Mouse (Mus musculus) small intestine, adult 2 months (tissue): ENCODE results near the gene Tmem245.

Experiments used
- CTCF ChIP-seq: fragments of 200-500 bp; IDR thresholded peaks from 2 replicates; pipeline ENCODE4 v1.5.1; 2012; ENCODE audit warnings: low read depth, mild to moderate bottlenecking, control low read depth, inconsistent platforms, low read length, moderate library complexity, mixed read lengths; ENCODE audit not compliant: insufficient replicate concordance, insufficient read length; ENCODE audit errors: extremely low read depth
- POLR2A ChIP-seq: fragments of 200-500 bp; IDR thresholded peaks from 2 replicates; pipeline ENCODE4 v1.6.1; 2012; ENCODE audit warnings: low read depth, mild to moderate bottlenecking, control low read depth, inconsistent platforms, low read length, moderate library complexity

GRCm38 (mm10) chr4:56930312-56930711 is 16.9 kb downstream of the Tmem245 start:
- TF ChIP-seq CTCF = no peak
- TF ChIP-seq POLR2A = no peak
